Mouse (Mus musculus) cerebellum, adult 2 months (tissue): ENCODE measurements around the gene Fgfr2. TPM values are rescaled to one million over a fixed set of nuclear protein-coding genes. Genes with fewer than 3 reads are reported as not detected.

Experiments used
- DNase-seq, 2 experiments: peaks; one replicate each; pipeline ENCODE4 v3.0.0; 2021
- H3K27ac ChIP-seq: fragments of 200-500 bp; 2 replicates; pipeline ENCODE4 v1.5.1; 2012; ENCODE audit warnings: low read length, control low read depth, inconsistent platforms; ENCODE audit not compliant: insufficient read depth
- H3K27me3 ChIP-seq: fragments of 200-500 bp; 2 replicates; pipeline ENCODE4 v1.6.1; 2012; ENCODE audit warnings: inconsistent platforms, mild to moderate bottlenecking, low read length, moderate library complexity; ENCODE audit not compliant: control insufficient read depth, insufficient read depth
- H3K4me1 ChIP-seq: fragments of 200-500 bp; 2 replicates; pipeline ENCODE4 v1.6.1; 2011; ENCODE audit warnings: low read length; ENCODE audit not compliant: control insufficient read depth, insufficient read depth
- H3K4me3 ChIP-seq: fragments of 200-500 bp; replicated peaks from 2 replicates; pipeline ENCODE3; 2011; ENCODE audit warnings: mild to moderate bottlenecking, low read depth, low read length, control low read depth; ENCODE audit not compliant: insufficient read depth
- CTCF ChIP-seq: fragments of 200-500 bp; IDR thresholded peaks from 2 replicates; pipeline ENCODE4 v1.5.1; 2011; ENCODE audit warnings: low read depth, mild to moderate bottlenecking, control low read depth, low read length, moderate library complexity, borderline replicate concordance; ENCODE audit not compliant: insufficient read depth
- POLR2A ChIP-seq: fragments of 200-500 bp; IDR thresholded peaks from 2 replicates; pipeline ENCODE4 v1.6.1; 2011; ENCODE audit warnings: low read length, control low read depth, borderline replicate concordance; ENCODE audit not compliant: insufficient read depth
- WGBS: fragments of 180-500 bp; shearing (Covaris S2); methylation state at CpG from one replicate; pipeline ENCODE4 v1.1.7; 2018; 5-methylcytosine and 5-hydroxymethylcytosine counted together
- polyA plus RNA-seq: library from polyadenylated mRNA; depleted of rRNA; stranded (reverse); fragments of >200 nt; gene quantifications from 2 replicates; pipeline ENCODE4 v1.2.3, GENCODE M21; 2012

Fgfr2 gene
- polyA plus RNA-seq, 1 experiment: 95.3 TPM

DNA sequence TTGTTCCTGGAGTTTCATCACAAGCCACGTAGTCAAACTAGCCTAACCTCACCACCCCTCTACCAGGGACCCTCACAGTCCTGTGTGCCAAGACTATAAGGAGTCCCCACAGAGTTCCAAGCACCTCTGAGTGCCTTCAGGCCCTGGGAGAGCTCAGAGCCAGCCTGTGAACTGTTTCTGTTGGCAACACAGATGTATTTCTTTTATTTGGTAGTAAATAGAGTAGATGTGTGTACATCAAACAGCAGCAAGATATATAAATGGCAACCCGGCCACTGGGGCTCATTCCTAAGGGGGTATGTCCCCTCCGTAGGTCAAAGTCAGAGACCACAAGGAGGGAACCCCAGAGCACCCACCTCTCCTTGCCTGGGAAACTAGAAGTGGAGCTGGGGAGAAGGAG lies 1574.7 kb downstream of the Fgfr2 start, which contains the start of gene Hmx2:
TSS of gene Hmx2 (plus strand) at position 301 of the 400 bp plus-strand sequence.
- WGBS: 6% methylated on average over 3 of the region's 3 CpGs
- no peaks in the 10 kb centered on the region for H3K4me1 ChIP-seq
- no peak for DNase-seq
- no peak within 1 kb of the TSS for H3K27ac ChIP-seq
- H3K27me3 ChIP-seq: peaks cover 20% of the 10 kb centered on the region; the same call in 1 of the 2 replicates
- no peak within 1 kb of the TSS for H3K4me3 ChIP-seq
- TF ChIP-seq CTCF (no peak), POLR2A (no peak)

GRCm38 (mm10) chr7:131547481-131547880 lies 1575.7 kb downstream of the Fgfr2 start:
- Histone ChIP-seq H3K4me3 (no peak overlapping the region), H3K27me3 (peaks cover 26% of the 10 kb centered on the region; the same call in 1 of the 2 replicates), H3K27ac (no peak overlapping the region), H3K4me1 (no peaks in the 10 kb centered on the region)
- TF ChIP-seq POLR2A: no peak
- TF ChIP-seq CTCF: no peak
- DNase-seq: no peak
- WGBS: 4% methylated on average over 5 of the region's 5 CpGs

- TF ChIP-seq CTCF: no peak
- no peak overlapping the region for H3K4me3 ChIP-seq
- no peaks in the 10 kb centered on the region for H3K4me1 ChIP-seq
- DNase-seq: no peak
- WGBS: 7% methylated on average over 2 of the region's 2 CpGs
- peaks cover 29% of the 10 kb centered on the region; the same call in 1 of the 2 replicates for H3K27me3 ChIP-seq
- H3K27ac ChIP-seq: no peak overlapping the region
Observed at GRCm38 (mm10) chr7:131546423-131546822, 1576.7 kb downstream of the Fgfr2 start.

DNA sequence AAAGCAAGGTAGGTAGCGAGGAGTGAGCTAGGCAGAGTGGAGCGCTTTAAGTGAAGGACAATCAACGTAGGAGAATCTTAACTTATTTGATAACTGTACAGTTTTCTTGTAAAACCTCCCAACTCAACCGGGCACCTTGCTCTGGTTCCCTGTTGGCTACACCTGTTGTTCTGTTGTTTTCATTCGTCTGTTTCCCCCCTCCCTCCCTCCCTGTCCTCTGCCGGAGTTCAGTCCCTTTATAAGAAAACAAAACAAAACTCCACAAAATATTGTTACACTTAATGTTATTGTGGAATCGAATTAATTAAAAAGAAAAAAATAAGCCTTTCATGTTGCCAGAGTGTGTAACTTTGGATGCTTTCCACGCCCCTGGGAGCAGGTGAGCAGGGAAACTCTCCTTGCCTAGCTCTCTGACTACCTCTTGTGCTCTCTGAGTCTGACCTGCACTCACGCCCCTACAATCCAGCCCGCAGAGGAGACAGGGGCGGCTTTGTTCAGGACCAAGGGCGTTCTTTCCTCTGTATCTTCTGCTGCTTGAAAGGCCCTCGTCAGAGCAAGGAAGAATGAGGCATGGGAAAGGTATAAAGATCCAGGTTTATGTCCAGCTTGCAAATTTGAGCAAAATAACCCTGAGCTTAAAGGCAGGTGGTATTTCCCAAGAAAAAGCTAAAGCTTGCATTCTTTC lies 1577.3 kb downstream of the Fgfr2 start:
- WGBS: 3% methylated on average over 13 of the region's 13 CpGs
- Histone ChIP-seq H3K27me3 (peaks cover 27% of the 10 kb centered on the region; the same call in 1 of the 2 replicates), H3K4me1 (no peaks in the 10 kb centered on the region), H3K4me3 (no peak overlapping the region), H3K27ac (no peak overlapping the region)
- TF ChIP-seq POLR2A: no peak
- no peak for DNase-seq

DNA sequence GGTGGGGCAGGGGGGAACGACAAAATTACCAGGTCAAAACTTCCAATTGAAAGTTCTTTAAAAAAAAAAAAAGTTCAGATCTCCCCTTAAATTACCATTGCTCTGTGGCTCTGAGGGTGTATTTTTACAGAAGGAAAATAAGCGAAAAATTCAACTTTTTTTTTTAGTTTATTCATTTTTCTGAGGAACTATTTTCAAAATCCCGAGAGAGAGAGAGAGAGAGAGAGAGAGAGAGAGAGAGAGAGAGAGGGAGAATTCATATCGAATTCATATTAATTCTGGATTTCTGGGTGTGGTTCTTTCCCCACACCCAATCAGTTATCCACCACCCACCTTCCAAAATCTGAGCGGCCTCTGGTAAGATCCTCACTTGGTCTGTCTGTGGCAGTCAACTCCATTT lies 1578.3 kb downstream of the Fgfr2 start:
- H3K4me3 ChIP-seq: no peak overlapping the region
- 2% methylated on average over 5 of the region's 5 CpGs for WGBS
- peaks cover 25% of the 10 kb centered on the region; the same call in 1 of the 2 replicates for H3K27me3 ChIP-seq
- no peak for TF ChIP-seq POLR2A
- no peak for TF ChIP-seq CTCF
- DNase-seq: no peak
- no peak overlapping the region for H3K27ac ChIP-seq
- H3K4me1 ChIP-seq: no peaks in the 10 kb centered on the region

GRCm38 (mm10) chr7:131543623-131544481 lies 1579.3 kb downstream of the Fgfr2 start:
- peak in 1 of 2 experiments; percentile 32 for DNase-seq
- no peaks in the 10 kb centered on the region for H3K4me1 ChIP-seq
- H3K27ac ChIP-seq: no peak overlapping the region
- TF ChIP-seq CTCF (no peak), POLR2A (no peak)
- no peak overlapping the region for H3K4me3 ChIP-seq
- 1% methylated on average over 75 of the region's 75 CpGs for WGBS
- H3K27me3 ChIP-seq: peaks cover 25% of the 10 kb centered on the region; the same call in 1 of the 2 replicates

GRCm38 (mm10) chr7:131542872-131543622 lies 1580.1 kb downstream of the Fgfr2 start:
- H3K4me1 ChIP-seq: no peaks in the 10 kb centered on the region
- no peak for TF ChIP-seq CTCF
- no peak for TF ChIP-seq POLR2A
- H3K4me3 ChIP-seq: no peak overlapping the region
- peak in 1 of 2 experiments; percentile 24 for DNase-seq
- under 1% methylated on average over 66 of the region's 71 CpGs for WGBS
- peaks cover 22% of the 10 kb centered on the region; the same call in 1 of the 2 replicates for H3K27me3 ChIP-seq
- no peak overlapping the region for H3K27ac ChIP-seq
